Mouse (Mus musculus) urinary bladder, postnatal 14 days (tissue): Measurements from ENCODE around the gene Necap1.

Source experiments
- DNase-seq: peaks from one replicate; pipeline ENCODE4 v3.0.0; 2021; ENCODE audit warnings: low spot score

Gene Necap1

GRCm38 (mm10) chr6:122873871-122874719 is at the start of gene Necap1:
TSS of gene Necap1 (plus strand) at chr6:122874474.
- peak; percentile 98 for DNase-seq

- no peak for DNase-seq
Observed at GRCm38 (mm10) chr6:122825166-122825565, 49.1 kb upstream of the Necap1 start.

GRCm38 (mm10) chr6:122825923-122826742 is 48.1 kb upstream of the Necap1 start:
- DNase-seq = peak; percentile 76

- no peak for DNase-seq
Observed at GRCm38 (mm10) chr6:122828086-122828485, 46.2 kb upstream of the Necap1 start.

GRCm38 (mm10) chr6:122832880-122833279 is 41.4 kb upstream of the Necap1 start:
- no peak for DNase-seq

- DNase-seq = peak; percentile 35
Observed at GRCm38 (mm10) chr6:122834365-122834764, 39.9 kb upstream of the Necap1 start.

GRCm38 (mm10) chr6:122836974-122837373 is 37.3 kb upstream of the Necap1 start:
- no peak for DNase-seq

- no peak for DNase-seq
Observed at GRCm38 (mm10) chr6:122837539-122837938, 36.7 kb upstream of the Necap1 start.

- DNase-seq = no peak
Observed at GRCm38 (mm10) chr6:122843759-122844158, 30.5 kb upstream of the Necap1 start.

GRCm38 (mm10) chr6:122852696-122853095 is 21.6 kb upstream of the Necap1 start:
- no peak for DNase-seq

GRCm38 (mm10) chr6:122854552-122854951 is 19.7 kb upstream of the Necap1 start:
- no peak for DNase-seq

GRCm38 (mm10) chr6:122855955-122856354 is 18.3 kb upstream of the Necap1 start, which contains the start of gene C3ar1:
TSS of gene C3ar1 (minus strand) at chr6:122856161.
- peak; percentile 32 for DNase-seq

- no peak for DNase-seq
Observed at GRCm38 (mm10) chr6:122862434-122862833, 11.8 kb upstream of the Necap1 start.

GRCm38 (mm10) chr6:122862871-122863270 is 11.4 kb upstream of the Necap1 start:
- no peak for DNase-seq

- DNase-seq = no peak
Observed at GRCm38 (mm10) chr6:122867914-122868313, 6.4 kb upstream of the Necap1 start.

GRCm38 (mm10) chr6:122869846-122870245 is 4.4 kb upstream of the Necap1 start:
- DNase-seq = peak; percentile 12

GRCm38 (mm10) chr6:122872800-122873199 is 1.5 kb upstream of the Necap1 start:
- no peak for DNase-seq

GRCm38 (mm10) chr6:122874720-122875389 is 581 bp downstream of the Necap1 start:
- no peak for DNase-seq

- no peak for DNase-seq
Observed at GRCm38 (mm10) chr6:122879141-122879735, 5.0 kb downstream of the Necap1 start.

- no peak for DNase-seq
Observed at GRCm38 (mm10) chr6:122879781-122880505, 5.7 kb downstream of the Necap1 start.

GRCm38 (mm10) chr6:122881287-122881686 is 7.0 kb downstream of the Necap1 start:
- DNase-seq = no peak
